Mouse (Mus musculus) CH12F3 (cell line): ENCODE data around the gene Olfr1189.
"Not testable (repeated sequence)": the region's sequence is repeated elsewhere in the genome, so short reads cannot be mapped to it uniquely, and the experiment has no call there.

Experiments
- in situ Hi-C: fragments of 300-500 bp; cut with MboI; formaldehyde crosslinking; loops from 2 replicates; pipeline ENCODE4 v1.14.3; 2020; ENCODE audit warnings: low sequenced_read_pairs

Olfr1189 gene

DNA sequence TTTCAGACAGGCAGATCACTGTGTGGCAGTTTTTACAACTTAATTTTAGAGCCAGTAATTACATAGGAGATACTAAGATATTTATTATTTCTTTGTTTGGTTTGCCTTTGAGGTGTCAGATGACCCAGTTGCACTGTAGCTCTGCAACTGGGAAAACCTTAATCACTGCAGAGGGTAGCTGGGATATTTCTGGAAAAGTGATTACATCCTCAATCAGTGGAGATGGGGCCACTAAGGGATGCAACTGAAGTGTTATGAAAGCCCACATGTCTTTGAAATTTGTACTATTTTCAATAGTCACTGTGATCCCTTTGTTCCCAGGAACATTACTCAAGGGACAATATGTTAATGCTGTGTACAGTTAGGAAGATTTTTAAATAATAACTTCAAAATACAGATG lies at the start of gene Olfr1189:
Gene Olfr1189, plus strand, starts transcription at position 301 of the 400 bp plus-strand sequence.
- in situ Hi-C loops = no loop called here

DNA sequence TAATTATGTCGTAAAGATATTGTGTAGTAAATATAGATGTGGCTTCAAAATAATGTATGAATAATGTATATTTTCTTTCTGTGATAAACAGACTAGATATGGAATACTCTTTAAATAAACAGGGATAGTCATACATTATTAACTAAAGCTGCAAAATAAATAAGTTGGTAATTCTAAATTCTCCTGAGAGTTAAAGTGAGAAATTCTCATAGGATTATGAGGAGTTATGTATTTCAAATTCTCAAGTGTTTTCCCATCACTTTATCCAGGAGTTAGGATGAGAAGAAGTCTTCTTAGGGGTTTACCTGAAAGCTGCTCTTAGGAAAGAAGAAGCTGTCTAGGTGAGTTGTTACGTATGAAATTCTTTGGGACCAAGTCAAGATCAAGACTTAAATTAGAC lies 29.6 kb upstream of the Olfr1189 start, which contains the start of gene Olfr1188:
Gene Olfr1188, plus strand, starts transcription at position 301 of the 400 bp plus-strand sequence.
- in situ Hi-C loops = no loop called here

DNA sequence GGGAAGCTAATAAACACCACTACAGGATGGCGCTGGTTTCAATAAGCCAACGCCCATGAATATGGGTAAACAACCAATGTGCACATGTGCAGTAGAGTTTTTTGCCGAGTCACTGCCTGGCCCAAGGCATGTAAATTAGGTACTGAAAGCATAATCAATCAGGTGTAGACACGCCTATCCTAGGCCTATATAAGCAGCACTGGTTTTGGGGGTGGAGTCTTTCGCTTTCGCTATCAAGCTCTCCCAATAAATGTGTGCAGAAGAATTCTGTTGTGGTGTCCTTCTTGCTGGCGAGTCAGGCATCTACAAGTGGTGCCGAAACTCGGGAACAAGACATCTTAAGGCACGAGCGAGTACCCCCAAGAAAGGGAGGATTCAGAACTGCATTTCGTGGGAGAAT lies 13.6 kb upstream of the Olfr1189 start:
- in situ Hi-C loops = not testable (repeated sequence)

DNA sequence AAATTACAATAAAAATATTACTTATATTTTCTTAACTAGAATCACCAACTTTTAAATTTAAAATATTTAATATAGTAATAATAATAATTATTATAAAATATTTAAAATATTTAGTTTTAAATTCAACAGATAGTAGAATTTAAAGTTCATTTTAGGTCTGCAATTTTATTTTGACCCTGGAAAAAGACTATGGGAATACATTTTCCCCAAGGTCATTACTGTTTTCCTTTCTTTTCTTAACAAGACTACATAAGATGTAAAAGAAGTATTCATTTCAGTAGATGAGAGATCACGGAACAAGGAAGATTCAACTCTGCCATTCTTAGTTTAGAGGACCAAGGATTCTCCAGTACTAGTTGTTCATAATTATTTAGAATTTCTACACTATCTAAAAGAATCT lies 54.0 kb downstream of the Olfr1189 start, which contains the start of gene Olfr1191-ps1:
Gene Olfr1191-ps1, plus strand, starts transcription at position 301 of the 400 bp plus-strand sequence.
- in situ Hi-C loops = not testable (repeated sequence)
